Mouse (Mus musculus): Measurements from ENCODE around the gene Armc12.

Armc12 gene

GRCm38 (mm10) chr17:28588591-28588990 is 58.0 kb downstream of the Armc12 start:
- DNase-seq (ENCODE audit: extremely low spot score, low spot score), result no peak
